ENCODE assay signal across 16 mouse cellular contexts in genomic region chr9:24504381-24504780, GRCm38 (mm10). TPM values are rescaled to one million over a fixed set of nuclear protein-coding genes. Genes with fewer than 3 reads are reported as not detected.
A peak's percentile ranks its signal among the peaks of the same experiment; 100 is the strongest.
DNase-seq lines count a peak whose midpoint lies in the region; ATAC-seq and TF ChIP-seq lines count a peak whose summit lies in the region.
"Had no signal": no experiment of that assay in that cellular context is flagged by ENCODE, and none has a peak within 500 bp of the region (broad histone marks: within the 10 kb centered on the region; RNA-seq: fewer than 3 reads in every experiment).

No protein-coding gene starts in this region.

- H3K4me2 ChIP-seq in forebrain, embryonic 16.5 days (ENCODE audit: low read length): no peak overlapping the region
- no peak overlapping the region for H3K4me2 ChIP-seq in neural tube, embryonic 15.5 days

- H3K9ac ChIP-seq in forebrain, embryonic 16.5 days (replicated peaks; ENCODE audit: low read depth, low read length): no peak overlapping the region
- H3K9ac ChIP-seq in neural tube, embryonic 15.5 days (replicated peaks): no peak overlapping the region
- H3K9ac ChIP-seq: midbrain, embryonic 12.5 days; stomach, embryonic 15.5 days had no signal

- H3K27ac ChIP-seq in forebrain, embryonic 10.5 days: no peak overlapping the region
- no peak overlapping the region for H3K27ac ChIP-seq in forebrain, embryonic 16.5 days (ENCODE audit: low read length)
- H3K27ac ChIP-seq in layer of hippocampus, adult 2 months: no peak overlapping the region
- peak overlapping the region; percentile 52; the same call in 1 of the 2 replicates for H3K27ac ChIP-seq in spleen, adult 2 months (ENCODE audit: insufficient read depth, low read length)
- H3K27ac ChIP-seq in neural tube, embryonic 15.5 days (replicated peaks): no peak overlapping the region
- H3K27ac ChIP-seq: midbrain, embryonic 12.5 days had no signal

- TF ChIP-seq CTCF in layer of hippocampus, adult 2 months (conservative IDR thresholded peaks at IDR 0.05): peak; percentile 33
- no peak for TF ChIP-seq CTCF in spleen, adult 2 months (IDR thresholded peaks at IDR 0.05; ENCODE audit: extremely low read depth, insufficient read depth, insufficient read length, insufficient replicate concordance)

- H3K27me3 ChIP-seq in forebrain, embryonic 10.5 days (ENCODE audit: poor library complexity, severe bottlenecking): no peaks in the 10 kb centered on the region
- H3K27me3 ChIP-seq in forebrain, embryonic 16.5 days (replicated peaks; ENCODE audit: control insufficient read depth, insufficient read depth, low read length): no peaks in the 10 kb centered on the region
- H3K27me3 ChIP-seq in spleen, adult 2 months (ENCODE audit: control insufficient read depth, insufficient read depth, low read length): no peaks in the 10 kb centered on the region
- no peaks in the 10 kb centered on the region for H3K27me3 ChIP-seq in neural tube, embryonic 15.5 days (replicated peaks)
- H3K27me3 ChIP-seq: limb, embryonic 13.5 days; midbrain, embryonic 12.5 days; stomach, embryonic 15.5 days had no signal

- no peak for DNase-seq in forebrain, embryonic 10.5 days (ENCODE audit: extremely low spot score, low spot score)
- no peak for DNase-seq in layer of hippocampus, adult 2 months (ENCODE audit: low spot score in 2 of 2)
- no peak for DNase-seq in layer of hippocampus, postnatal 36 days
- no peak for DNase-seq in spleen, adult 2 months (ENCODE audit: low read depth in 1 of 2, low spot score in 2 of 2)
- no peak for DNase-seq in spleen, adult 18-20 months
- no peak for DNase-seq in lung, postnatal 36 days
- DNase-seq: adrenal gland, postnatal 25 days; kidney, adult 11 months; lung, adult 2 months; right cerebral cortex, postnatal 14 days had no signal

- WGBS in forebrain, embryonic 10.5 days: 83% methylated on average over 2 of the region's 2 CpGs
- 56% methylated on average over 2 of the region's 2 CpGs for whole genome bisulfite sequencing in forebrain, embryonic 16.5 days
- WGBS in spleen, adult 2 months: 67% methylated on average over 2 of the region's 2 CpGs
- WGBS in neural tube, embryonic 15.5 days: 73% methylated on average over 2 of the region's 2 CpGs

- H3K9me3 ChIP-seq in forebrain, embryonic 10.5 days: no peaks in the 10 kb centered on the region
- H3K9me3 ChIP-seq in forebrain, embryonic 16.5 days (ENCODE audit: control insufficient read depth, low read length): no peaks in the 10 kb centered on the region
- H3K9me3 ChIP-seq in neural tube, embryonic 15.5 days (replicated peaks): no peaks in the 10 kb centered on the region
- H3K9me3 ChIP-seq: heart, embryonic 10.5 days; limb, embryonic 13.5 days; midbrain, embryonic 12.5 days; stomach, embryonic 15.5 days had no signal

- ATAC-seq in forebrain, embryonic 16.5 days: no peak
- ATAC-seq in neural tube, embryonic 15.5 days (ENCODE audit: low FRiP score): no peak

- peaks cover 28% of the 10 kb centered on the region for H3K4me1 ChIP-seq in forebrain, embryonic 10.5 days
- H3K4me1 ChIP-seq in forebrain, embryonic 16.5 days (replicated peaks; ENCODE audit: control insufficient read depth, insufficient read depth, low read length): peaks cover 17% of the 10 kb centered on the region
- peaks cover 10% of the 10 kb centered on the region for H3K4me1 ChIP-seq in spleen, adult 2 months (ENCODE audit: control insufficient read depth, insufficient read depth, insufficient read length)
- H3K4me1 ChIP-seq in neural tube, embryonic 15.5 days: peaks cover 25% of the 10 kb centered on the region

- no peaks in the 10 kb centered on the region for H3K36me3 ChIP-seq in forebrain, embryonic 10.5 days (replicated peaks)
- H3K36me3 ChIP-seq in forebrain, embryonic 16.5 days (ENCODE audit: control insufficient read depth, insufficient read depth): no peaks in the 10 kb centered on the region
- H3K36me3 ChIP-seq in spleen, adult 2 months (ENCODE audit: control insufficient read depth, insufficient read depth, low read length): no peaks in the 10 kb centered on the region
- H3K36me3 ChIP-seq in neural tube, embryonic 15.5 days: no peaks in the 10 kb centered on the region
- H3K36me3 ChIP-seq: heart, embryonic 10.5 days; limb, embryonic 13.5 days; midbrain, embryonic 12.5 days; stomach, embryonic 15.5 days had no signal

- TF ChIP-seq POLR2A in spleen, adult 2 months (IDR thresholded peaks at IDR 0.05; ENCODE audit: low read depth, low read length): no peak

- H3K4me3 ChIP-seq in forebrain, embryonic 10.5 days: peak overlapping the region; percentile 75; the same call in 1 of the 2 replicates
- H3K4me3 ChIP-seq in forebrain, embryonic 16.5 days (replicated peaks; ENCODE audit: low read length): no peak overlapping the region
- H3K4me3 ChIP-seq in layer of hippocampus, adult 2 months: no peak overlapping the region
- H3K4me3 ChIP-seq in spleen, adult 2 months (ENCODE audit: extremely low read depth, insufficient read depth, insufficient read length): no peak overlapping the region
- no peak overlapping the region for H3K4me3 ChIP-seq in neural tube, embryonic 15.5 days (replicated peaks)

RNA-seq across cellular contexts. Expression of gene Dpy19l1, which starts 1.4 kb away (rescaled TPM):
- polyA plus RNA-seq in forebrain, embryonic 10.5 days (2016; fragmentation: Nextera tagmentation; extraction: Ambion mirVana): 9.7 and 10.0 TPM in 2 replicates
- 26.2 and 28.2 TPM in 2 replicates for polyA plus RNA-seq in forebrain, embryonic 16.5 days (2015; fragmentation: Nextera tagmentation; extraction: Ambion mirVana)
- 10 to 100 TPM; 36.5 to 38.0 TPM for total RNA-seq in layer of hippocampus, adult 2 months (2021)
- total RNA-seq in layer of hippocampus, postnatal 36 days (2021): 10 to 100 TPM; 41.9 to 43.2 TPM
- 12.1 TPM in 2 replicates for polyA plus RNA-seq in spleen, adult 2 months (2012; rRNA removed)
- 7.6 and 11.2 TPM in 2 replicates for polyA plus RNA-seq in neural tube, embryonic 15.5 days (2015; fragmentation: Nextera tagmentation; extraction: Ambion mirVana)
